Comparison of ENCODE assay signal across 23 mouse cellular contexts in genomic region chrX:156947093-156947492, GRCm38 (mm10).
"Had no signal": no experiment of that assay in that cellular context is flagged by ENCODE, and none has a peak within 500 bp of the region (broad histone marks: within the 10 kb centered on the region; RNA-seq: fewer than 3 reads in every experiment).

No protein-coding gene starts in this region.

- H3K4me3 ChIP-seq: gastrocnemius, adult 2 months; heart, embryonic 10.5 days; heart, embryonic 12.5 days; hindbrain, embryonic 10.5 days; hindbrain, embryonic 13.5 days; hindbrain, embryonic 15.5 days; layer of hippocampus, adult 2 months; left cerebral cortex, adult 2 months; limb, embryonic 10.5 days; limb, embryonic 12.5 days; liver, embryonic 13.5 days had no signal

- H3K4me1 ChIP-seq: heart, embryonic 10.5 days; heart, embryonic 12.5 days; hindbrain, embryonic 10.5 days; hindbrain, embryonic 13.5 days; hindbrain, embryonic 15.5 days; limb, embryonic 10.5 days; limb, embryonic 12.5 days; liver, embryonic 13.5 days had no signal

- DNase-seq: gastrocnemius, adult 2 months; gastrocnemius, postnatal 10 days; gastrocnemius, postnatal 25 days; heart, adult 18-20 months; heart, postnatal 10 days; heart, postnatal 4 days; kidney, adult 11 months; kidney, adult 2 months; kidney, postnatal 10 days; kidney, postnatal 25 days; kidney, postnatal 4 days; liver; liver, embryonic 13.5 days had no signal

- H3K27ac ChIP-seq: gastrocnemius, adult 2 months; heart, embryonic 10.5 days; hindbrain, embryonic 10.5 days; hindbrain, embryonic 13.5 days; hindbrain, embryonic 15.5 days; hindbrain, postnatal 0 days; layer of hippocampus, adult 2 months; left cerebral cortex, adult 2 months; limb, embryonic 10.5 days; limb, embryonic 12.5 days; liver, embryonic 13.5 days had no signal
